In the genomic region with DNA sequence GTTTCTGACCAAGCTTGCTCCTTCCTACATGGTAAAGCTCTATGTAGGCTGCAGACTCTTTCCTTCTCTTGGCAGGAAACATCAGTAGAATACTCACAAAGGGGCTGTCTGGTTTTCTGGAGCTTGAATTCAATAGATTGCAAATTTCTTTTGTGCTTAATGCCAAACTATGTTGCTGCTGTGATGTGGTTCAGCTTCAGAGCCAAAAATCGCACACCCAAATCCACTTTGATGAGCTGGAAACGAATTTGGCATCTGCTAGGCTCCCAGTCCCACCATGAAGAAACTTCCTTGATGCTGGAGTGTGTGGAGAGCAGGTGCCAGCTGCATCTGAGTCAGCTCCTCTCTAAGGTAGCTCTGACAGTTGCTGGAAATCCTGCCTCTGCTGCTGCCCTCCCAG, we compare ENCODE assay signal across 28 mouse cellular contexts. TPM values are rescaled to one million over a fixed set of nuclear protein-coding genes. Genes with fewer than 3 reads are reported as not detected.
A peak's percentile ranks its signal among the peaks of the same experiment; 100 is the strongest.
DNase-seq lines count a peak whose midpoint lies in the region; ATAC-seq and TF ChIP-seq lines count a peak whose summit lies in the region.
"Had no signal": no experiment of that assay in that cellular context is flagged by ENCODE, and none has a peak within 500 bp of the region (broad histone marks: within the 10 kb centered on the region; RNA-seq: fewer than 3 reads in every experiment).

No protein-coding gene starts in this region.

- no peak overlapping the region for H3K4me3 ChIP-seq in forebrain, postnatal 0 days (ENCODE audit: low read depth, low read length)
- H3K4me3 ChIP-seq in forebrain, embryonic 13.5 days, result no peak overlapping the region
- no peak overlapping the region for H3K4me3 ChIP-seq in heart, adult 2 months
- H3K4me3 ChIP-seq: erythroblast, embryonic 14.5 days; heart, embryonic 10.5 days; hindbrain, embryonic 12.5 days; limb, embryonic 10.5 days; midbrain, embryonic 13.5 days; neural tube, embryonic 15.5 days had no signal

- H3K9ac ChIP-seq in forebrain, postnatal 0 days, result no peak overlapping the region
- H3K9ac ChIP-seq in forebrain, embryonic 13.5 days, result no peak overlapping the region
- H3K9ac ChIP-seq in heart, adult 2 months (ENCODE audit: low read depth, low read length), result no peak overlapping the region
- H3K9ac ChIP-seq: hindbrain, embryonic 12.5 days; liver, postnatal 0 days; midbrain, embryonic 13.5 days; neural tube, embryonic 15.5 days had no signal

- no peak for TF ChIP-seq POLR2A in heart, adult 2 months (IDR thresholded peaks at IDR 0.05; ENCODE audit: insufficient read depth, low read depth, low read length)

- no peak overlapping the region for H3K27ac ChIP-seq in forebrain, postnatal 0 days (ENCODE audit: low read depth, low read length)
- H3K27ac ChIP-seq in forebrain, embryonic 13.5 days, result no peak overlapping the region
- no peak overlapping the region for H3K27ac ChIP-seq in heart, adult 2 months
- H3K27ac ChIP-seq: heart, embryonic 10.5 days; hindbrain, embryonic 12.5 days; limb, embryonic 10.5 days; midbrain, embryonic 13.5 days; neural tube, embryonic 15.5 days had no signal

- POLR2A ChIA-PET in Patski (lab: Charles Lee), result interaction anchor here (0.7 kb wide), 1 partner anchor 208 kb away, joined by 3 read pairs; no protein-coding TSS in a partner anchor

- in situ Hi-C loops in Patski (cut with MboI; ENCODE audit: low pct_unique_long_range_greater_than_20kb), result no loop called here

- TF ChIP-seq CTCF in forebrain, postnatal 0 days (IDR thresholded peaks at IDR 0.05; ENCODE audit: low read depth), result no peak
- TF ChIP-seq CTCF in Patski (IDR thresholded peaks at IDR 0.05), result no peak
- no peak for TF ChIP-seq CTCF in heart, adult 2 months (IDR thresholded peaks at IDR 0.05)

- peak; percentile 46 for DNase-seq in forebrain, postnatal 0 days
- peak; percentile 15 to 58 for DNase-seq in left cerebral cortex, postnatal 25 days (ENCODE audit: low spot score in 2 of 2)
- no peak for DNase-seq in left cerebral cortex, adult 11 months (ENCODE audit: low spot score)
- peak; percentile 44 for DNase-seq in Patski (ENCODE audit: low read depth, low spot score)
- peak; percentile 32 to 54 for DNase-seq in right cerebral cortex, postnatal 10 days (ENCODE audit: low spot score in 2 of 2)
- no peak for DNase-seq in heart, adult 2 months
- DNase-seq: adrenal gland, adult 2 months; B cell, adult 2 months; cerebellum, adult 9-10 months; kidney, adult 9 months; kidney, postnatal 36 days; liver, postnatal 0 days; lung, postnatal 10 days; thymus, postnatal 36 days had no signal

- no peak for TF ChIP-seq EP300 in heart, adult 2 months (IDR thresholded peaks at IDR 0.05; ENCODE audit: insufficient read depth, low read depth, low read length)

- WGBS in forebrain, postnatal 0 days, result 31% methylated on average over 2 of the region's 2 CpGs
- WGBS in forebrain, embryonic 13.5 days, result 65% methylated on average over 2 of the region's 2 CpGs
- WGBS in heart, adult 2 months, result 77% methylated on average over 2 of the region's 2 CpGs

- CTCF ChIA-PET in Patski (lab: Charles Lee), result interaction anchor here (0.6 to 1.3 kb wide), 4 partner anchors 11 to 30 kb away, joined by 3 to 4 read pairs (median 3); no protein-coding TSS in a partner anchor

- intact Hi-C loops in left cerebral cortex, postnatal 25 days (cut with DNase I), result no loop called here
- intact Hi-C loops in heart, adult 2 months (cut with DNase I), result no loop called here

- H3K27me3 ChIP-seq in forebrain, postnatal 0 days (ENCODE audit: insufficient read depth, low read length), result no peaks in the 10 kb centered on the region
- no peaks in the 10 kb centered on the region for H3K27me3 ChIP-seq in forebrain, embryonic 13.5 days
- H3K27me3 ChIP-seq in Patski, result no peaks in the 10 kb centered on the region
- no peaks in the 10 kb centered on the region for H3K27me3 ChIP-seq in heart, adult 2 months (ENCODE audit: control insufficient read depth, insufficient read depth, low read length)
- H3K27me3 ChIP-seq: hindbrain, embryonic 12.5 days; midbrain, embryonic 13.5 days; neural tube, embryonic 15.5 days had no signal

- no peak overlapping the region for H3K4me2 ChIP-seq in forebrain, postnatal 0 days (ENCODE audit: low read depth)
- H3K4me2 ChIP-seq in forebrain, embryonic 13.5 days, result no peak overlapping the region
- H3K4me2 ChIP-seq: hindbrain, embryonic 12.5 days; midbrain, embryonic 13.5 days; neural tube, embryonic 15.5 days had no signal

- no peaks in the 10 kb centered on the region for H3K9me3 ChIP-seq in forebrain, postnatal 0 days (ENCODE audit: low read length)
- no peaks in the 10 kb centered on the region for H3K9me3 ChIP-seq in forebrain, embryonic 13.5 days (replicated peaks)
- H3K9me3 ChIP-seq: heart, embryonic 10.5 days; limb, embryonic 10.5 days; midbrain, embryonic 13.5 days; neural tube, embryonic 15.5 days had no signal

- no peaks in the 10 kb centered on the region for H3K79me2 ChIP-seq in heart, adult 2 months (replicated peaks; ENCODE audit: control insufficient read depth, insufficient read depth, low read length)

- ATAC-seq in forebrain, postnatal 0 days, result peak; percentile 67
- ATAC-seq in forebrain, embryonic 13.5 days, result no peak
- ATAC-seq in Patski, result peak; percentile 65
- ATAC-seq: liver, postnatal 0 days; midbrain, embryonic 13.5 days had no signal

- H3K36me3 ChIP-seq in forebrain, postnatal 0 days (ENCODE audit: insufficient read depth), result no peaks in the 10 kb centered on the region
- H3K36me3 ChIP-seq in forebrain, embryonic 13.5 days (ENCODE audit: poor library complexity, severe bottlenecking), result no peaks in the 10 kb centered on the region
- no peaks in the 10 kb centered on the region for H3K36me3 ChIP-seq in heart, adult 2 months (ENCODE audit: control insufficient read depth, insufficient read depth, low read length)
- H3K36me3 ChIP-seq: heart, embryonic 10.5 days; hindbrain, embryonic 12.5 days; limb, embryonic 10.5 days; midbrain, embryonic 13.5 days; neural tube, embryonic 15.5 days had no signal

- no peaks in the 10 kb centered on the region for H3K4me1 ChIP-seq in forebrain, postnatal 0 days (ENCODE audit: insufficient read depth)
- H3K4me1 ChIP-seq in forebrain, embryonic 13.5 days, result no peaks in the 10 kb centered on the region
- no peaks in the 10 kb centered on the region for H3K4me1 ChIP-seq in heart, adult 2 months (ENCODE audit: control insufficient read depth, insufficient read depth, low read length)
- H3K4me1 ChIP-seq: heart, embryonic 10.5 days; hindbrain, embryonic 12.5 days; limb, embryonic 10.5 days; midbrain, embryonic 13.5 days had no signal

RNA-seq across cellular contexts. Expression of a gene that starts 6.0 kb away (rescaled TPM):
- not detected in 2 replicates for total RNA-seq in forebrain, postnatal 0 days (2014; rRNA removed)
- 0.21 TPM in 1 of 2 replicates, not detected in the other for polyA plus RNA-seq in forebrain, postnatal 0 days (2015; fragmentation: Nextera tagmentation; extraction: Ambion mirVana)
- not detected in 2 replicates for polyA plus RNA-seq in forebrain, embryonic 13.5 days (2015; fragmentation: Nextera tagmentation; extraction: Ambion mirVana)
- not detected for total RNA-seq in left cerebral cortex, postnatal 25 days (2021)
- polyA plus RNA-seq in Patski (2021), result 0.22 TPM
- total RNA-seq in heart, adult 2 months (2021), result not detected
- not detected in 2 replicates for polyA plus RNA-seq in heart, adult 2 months (2012; rRNA removed)
- total RNA-seq: adrenal gland, adult 2 months; common myeloid progenitor, adult 5-6 weeks; gastrocnemius, adult 18-20 months; layer of hippocampus, postnatal 10 days; megakaryocyte progenitor cell, adult 5-6 weeks had no signal
- polyA plus RNA-seq: adrenal gland, adult 2 months; embryonic facial prominence, embryonic 11.5 days; erythroblast, embryonic 14.5 days; heart, embryonic 10.5 days; heart, postnatal 0 days; hindbrain, embryonic 12.5 days; intestine, embryonic 14.5 days; limb, embryonic 10.5 days; liver, postnatal 0 days; midbrain, embryonic 13.5 days; neural tube, embryonic 15.5 days had no signal

Comparison
In these comparisons a context has a peak if more than half of its experiments do, and no peak if none do; other contexts are left out.
1. DNase-seq: peak in forebrain, postnatal 0 days (single experiment), left cerebral cortex, postnatal 25 days (2 of 2), Patski (single experiment) and right cerebral cortex, postnatal 10 days (2 of 2); none in left cerebral cortex, adult 11 months (single experiment) and heart, adult 2 months (0 of 2).